Comparison of ENCODE assay signal across 9 mouse cellular contexts in the genomic region with DNA sequence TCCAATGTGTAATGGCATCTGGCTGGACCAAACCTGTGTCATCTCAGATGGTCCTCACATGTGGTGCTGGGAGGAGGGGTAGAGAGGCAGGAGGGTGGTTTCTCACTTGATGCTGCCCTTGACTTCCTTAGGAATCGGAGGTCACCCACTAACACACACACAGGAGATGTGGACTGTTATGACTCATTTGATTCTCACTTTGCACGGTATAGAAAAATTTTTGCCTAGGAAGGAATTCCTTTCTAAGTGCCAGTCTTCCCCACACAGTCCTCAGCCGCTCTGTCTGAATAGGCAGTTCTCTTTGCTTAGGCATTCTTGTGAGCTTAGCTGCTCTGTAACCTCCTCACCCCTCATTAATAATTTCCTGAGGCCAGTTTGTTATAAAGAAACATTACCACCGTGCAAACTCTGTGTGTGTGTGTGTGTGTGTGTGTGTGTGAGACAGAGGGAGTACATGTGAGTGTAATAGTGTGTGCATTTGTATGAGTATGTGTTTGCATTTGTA. TPM values are rescaled to one million over a fixed set of nuclear protein-coding genes. Genes with fewer than 3 reads are reported as not detected.
DNase-seq lines count a peak whose midpoint lies in the region; ATAC-seq and TF ChIP-seq lines count a peak whose summit lies in the region.
"Had no signal": no experiment of that assay in that cellular context is flagged by ENCODE, and none has a peak within 500 bp of the region (broad histone marks: within the 10 kb centered on the region; RNA-seq: fewer than 3 reads in every experiment).

No protein-coding gene starts in this region.

- H3K36me3 ChIP-seq in hindbrain, embryonic 13.5 days, result no peaks in the 10 kb centered on the region
- H3K36me3 ChIP-seq in hindbrain, embryonic 16.5 days (ENCODE audit: control insufficient read depth, insufficient read depth, low read length), result no peaks in the 10 kb centered on the region
- no peaks in the 10 kb centered on the region for H3K36me3 ChIP-seq in ES-Bruce4 (ENCODE audit: control insufficient read depth, insufficient read depth, low read length, poor library complexity, severe bottlenecking)
- H3K36me3 ChIP-seq in forebrain, embryonic 14.5 days (ENCODE audit: control insufficient read depth, insufficient read depth, low read length), result no peaks in the 10 kb centered on the region
- H3K36me3 ChIP-seq in limb, embryonic 14.5 days (ENCODE audit: control insufficient read depth, insufficient read depth, low read length), result no peaks in the 10 kb centered on the region

- no peak for DNase-seq in forebrain, embryonic 14.5 days (ENCODE audit: low spot score)
- DNase-seq in limb, embryonic 14.5 days (ENCODE audit: low spot score), result no peak
- no peak for DNase-seq in spleen, postnatal 36 days (ENCODE audit: low spot score in 2 of 2)
- DNase-seq in thymus, postnatal 0 days (ENCODE audit: low spot score), result no peak
- DNase-seq in cerebellum, postnatal 36 days, result no peak
- DNase-seq: lung, postnatal 14 days had no signal

- TF ChIP-seq POLR2A in ES-Bruce4 (IDR thresholded peaks at IDR 0.05; ENCODE audit: insufficient read depth, low read length), result no peak
- no peak for TF ChIP-seq POLR2A in limb, embryonic 14.5 days (IDR thresholded peaks at IDR 0.05; ENCODE audit: borderline replicate concordance, extremely low read depth, insufficient read depth, insufficient read length)

- H3K4me3 ChIP-seq in hindbrain, embryonic 13.5 days, result no peak overlapping the region
- no peak overlapping the region for H3K4me3 ChIP-seq in hindbrain, embryonic 16.5 days (ENCODE audit: low read length)
- H3K4me3 ChIP-seq in ES-Bruce4 (ENCODE audit: low read depth, low read length), result no peak overlapping the region
- no peak overlapping the region for H3K4me3 ChIP-seq in forebrain, embryonic 14.5 days (ENCODE audit: low read depth, low read length)
- no peak overlapping the region for H3K4me3 ChIP-seq in limb, embryonic 14.5 days (replicated peaks; ENCODE audit: low read length)

- H3K4me1 ChIP-seq in hindbrain, embryonic 13.5 days (replicated peaks), result peaks cover 6% of the 10 kb centered on the region
- H3K4me1 ChIP-seq in hindbrain, embryonic 16.5 days (ENCODE audit: control insufficient read depth, insufficient read depth, low read depth, low read length), result no peaks in the 10 kb centered on the region
- H3K4me1 ChIP-seq in ES-Bruce4 (ENCODE audit: control insufficient read depth, insufficient read depth, low read length), result no peaks in the 10 kb centered on the region
- H3K4me1 ChIP-seq in forebrain, embryonic 14.5 days (ENCODE audit: control insufficient read depth, insufficient read depth, low read length), result peaks cover 2% of the 10 kb centered on the region; the same call in 1 of the 2 replicates
- H3K4me1 ChIP-seq in limb, embryonic 14.5 days (ENCODE audit: control insufficient read depth, insufficient read depth, low read length), result peaks cover 8% of the 10 kb centered on the region; the same call in 1 of the 2 replicates

- no peaks in the 10 kb centered on the region for H3K27me3 ChIP-seq in hindbrain, embryonic 13.5 days
- no peaks in the 10 kb centered on the region for H3K27me3 ChIP-seq in hindbrain, embryonic 16.5 days (replicated peaks; ENCODE audit: control insufficient read depth, insufficient read depth, low read length)
- no peaks in the 10 kb centered on the region for H3K27me3 ChIP-seq in ES-Bruce4 (ENCODE audit: control insufficient read depth, insufficient read depth, low read length, poor library complexity, severe bottlenecking)
- H3K27me3 ChIP-seq in forebrain, embryonic 14.5 days (replicated peaks; ENCODE audit: control insufficient read depth, insufficient read depth, low read length), result no peaks in the 10 kb centered on the region
- H3K27me3 ChIP-seq in limb, embryonic 14.5 days (ENCODE audit: control insufficient read depth, insufficient read depth, low read length), result no peaks in the 10 kb centered on the region

- peak; percentile 21; the same call in 1 of the 2 replicates for ATAC-seq in hindbrain, embryonic 13.5 days (ENCODE audit: low FRiP score)
- ATAC-seq in hindbrain, embryonic 16.5 days, result no peak; the same call in 1 of the 2 replicates
- ATAC-seq in forebrain, embryonic 14.5 days, result peak; percentile 44; the same call in 1 of the 2 replicates
- peak; percentile 55 for ATAC-seq in limb, embryonic 14.5 days (ENCODE audit: low FRiP score, low read depth)

- no peak overlapping the region for H3K4me2 ChIP-seq in hindbrain, embryonic 13.5 days
- H3K4me2 ChIP-seq in hindbrain, embryonic 16.5 days (ENCODE audit: low read length), result no peak overlapping the region
- no peak overlapping the region for H3K4me2 ChIP-seq in forebrain, embryonic 14.5 days (ENCODE audit: low read length)
- no peak overlapping the region for H3K4me2 ChIP-seq in limb, embryonic 14.5 days (replicated peaks; ENCODE audit: low read depth, low read length, severe bottlenecking)

- no peak overlapping the region for H3K27ac ChIP-seq in hindbrain, embryonic 13.5 days
- H3K27ac ChIP-seq in hindbrain, embryonic 16.5 days (ENCODE audit: low read depth, low read length), result no peak overlapping the region
- peak overlapping the region; percentile 71 for H3K27ac ChIP-seq in ES-Bruce4 (ENCODE audit: insufficient read depth, low read length)
- H3K27ac ChIP-seq in forebrain, embryonic 14.5 days (ENCODE audit: low read depth, low read length), result no peak overlapping the region
- 0 out of 2 replicates have a peak overlapping the region, but pooled peaks have one; percentile 19 for H3K27ac ChIP-seq in limb, embryonic 14.5 days (replicated peaks; ENCODE audit: low read depth, low read length)

- 38% methylated on average over 4 of the region's 4 CpGs for WGBS in hindbrain, embryonic 13.5 days
- 33% methylated on average over 4 of the region's 4 CpGs for WGBS in hindbrain, embryonic 16.5 days
- WGBS in forebrain, embryonic 14.5 days, result 28% methylated on average over 4 of the region's 4 CpGs
- whole genome bisulfite sequencing in limb, embryonic 14.5 days, result 33% methylated on average over 4 of the region's 4 CpGs

- TF ChIP-seq CTCF in ES-Bruce4 (IDR thresholded peaks at IDR 0.05; ENCODE audit: low read depth, low read length), result no peak

- no peak for TF ChIP-seq EP300 in ES-Bruce4 (IDR thresholded peaks at IDR 0.05; ENCODE audit: insufficient read depth, low read depth, low read length)

- no peaks in the 10 kb centered on the region for H3K9me3 ChIP-seq in hindbrain, embryonic 13.5 days
- no peaks in the 10 kb centered on the region for H3K9me3 ChIP-seq in hindbrain, embryonic 16.5 days (ENCODE audit: control insufficient read depth, low read length)
- no peaks in the 10 kb centered on the region for H3K9me3 ChIP-seq in ES-Bruce4 (replicated peaks; ENCODE audit: control insufficient read depth, insufficient read depth, low read length, poor library complexity, severe bottlenecking)
- no peaks in the 10 kb centered on the region for H3K9me3 ChIP-seq in forebrain, embryonic 14.5 days (replicated peaks; ENCODE audit: control insufficient read depth, low read length)
- H3K9me3 ChIP-seq in limb, embryonic 14.5 days (ENCODE audit: control insufficient read depth, low read length), result no peaks in the 10 kb centered on the region

- no peak overlapping the region for H3K9ac ChIP-seq in hindbrain, embryonic 13.5 days
- no peak overlapping the region for H3K9ac ChIP-seq in hindbrain, embryonic 16.5 days (ENCODE audit: low read depth, low read length)
- H3K9ac ChIP-seq in ES-Bruce4 (ENCODE audit: low read depth, poor library complexity, severe bottlenecking), result no peak overlapping the region
- H3K9ac ChIP-seq in forebrain, embryonic 14.5 days (ENCODE audit: low read length), result no peak overlapping the region
- H3K9ac ChIP-seq in limb, embryonic 14.5 days (ENCODE audit: low read depth, low read length, severe bottlenecking), result no peak overlapping the region

RNA-seq across cellular contexts. Expression of a gene that starts 22.4 kb away (rescaled TPM):
- polyA plus RNA-seq in hindbrain, embryonic 13.5 days (2015; fragmentation: Nextera tagmentation; extraction: Ambion mirVana), result 5.3 and 6.8 TPM in 2 replicates
- 6.7 and 7.2 TPM in 2 replicates for polyA plus RNA-seq in hindbrain, embryonic 16.5 days (2015; fragmentation: Nextera tagmentation; extraction: Ambion mirVana)
- polyA plus RNA-seq in ES-Bruce4 (2011; ENCODE audit: insufficient read depth, insufficient read length, low read depth, missing spikeins), result 5.5 and 6.5 TPM in 2 replicates
- 7.4 and 8.3 TPM in 2 replicates for polyA plus RNA-seq in forebrain, embryonic 14.5 days (2014; fragmentation: Nextera tagmentation; extraction: Ambion mirVana)
- polyA plus RNA-seq in limb, embryonic 14.5 days (2012; rRNA removed), result 32.1 and 32.8 TPM in 2 replicates
- polyA plus RNA-seq in limb, embryonic 14.5 days (2014; fragmentation: Nextera tagmentation; extraction: Ambion mirVana), result 44.8 and 49.2 TPM in 2 replicates
- 2.1 and 2.2 TPM in 2 replicates for polyA plus RNA-seq in thymus, postnatal 0 days (2015; fragmentation: Nextera tagmentation; extraction: Ambion mirVana)

Comparison
In these comparisons a context has a peak if more than half of its experiments do, and no peak if none do; other contexts are left out.
1. H3K27ac ChIP-seq: peak in ES-Bruce4 (single experiment) and limb, embryonic 14.5 days (single experiment); none in hindbrain, embryonic 13.5 days (single experiment), hindbrain, embryonic 16.5 days (single experiment) and forebrain, embryonic 14.5 days (single experiment).